Mouse (Mus musculus): Measurements from ENCODE around the gene Tbc1d25. TPM values are rescaled to one million over a fixed set of nuclear protein-coding genes. Genes with fewer than 3 reads are reported as not detected.

The Tbc1d25 gene
- polyA plus RNA-seq, 1 experiment from 2014 or later: 11.9 TPM

GRCm38 (mm10) chrX:8117264-8117663 is 58.7 kb downstream of the Tbc1d25 start:
- Histone ChIP-seq H3K27ac (no peak overlapping the region), H3K36me3 (no peaks in the 10 kb centered on the region; the same call in 1 of the 2 replicates), H3K9me3 (no peaks in the 10 kb centered on the region), H3K27me3 (ENCODE audit: insufficient read depth, poor library complexity, severe bottlenecking) (no peaks in the 10 kb centered on the region), H3K4me1 (no peaks in the 10 kb centered on the region), H3K4me3 (no peak overlapping the region)
- no peak for DNase-seq (ENCODE audit: low spot score)

- no peak for DNase-seq (ENCODE audit: low spot score)
- no peaks in the 10 kb centered on the region for H3K4me1 ChIP-seq
- no peaks in the 10 kb centered on the region for H3K27me3 ChIP-seq (ENCODE audit: insufficient read depth, poor library complexity, severe bottlenecking)
- no peaks in the 10 kb centered on the region for H3K9me3 ChIP-seq
- H3K36me3 ChIP-seq: no peaks in the 10 kb centered on the region; the same call in 1 of the 2 replicates
- WGBS: 63% methylated on average over 4 of the region's 4 CpGs
- no peak overlapping the region for H3K27ac ChIP-seq
- no peak overlapping the region for H3K4me3 ChIP-seq
Measured at GRCm38 (mm10) chrX:8115275-8115674, 60.7 kb downstream of the Tbc1d25 start.

- 88% methylated on average over 3 of the region's 3 CpGs for WGBS
- Histone ChIP-seq H3K36me3 (no peaks in the 10 kb centered on the region), H3K27me3 (ENCODE audit: insufficient read depth, poor library complexity, severe bottlenecking) (no peaks in the 10 kb centered on the region), H3K4me1 (0 out of 2 replicates have a peak, but pooled peaks cover 4% of the 10 kb centered on the region), H3K4me3 (no peak overlapping the region), H3K9me3 (no peaks in the 10 kb centered on the region), H3K27ac (no peak overlapping the region)
- no peak for DNase-seq (ENCODE audit: low spot score)
Measured at GRCm38 (mm10) chrX:8105019-8105418, 71.0 kb downstream of the Tbc1d25 start.

Other genes starting within 250 kb of the Tbc1d25 start
- not detected in 2 replicates for gene Eras, start 247.6 kb downstream of the Tbc1d25 start, polyA plus RNA-seq (2016; fragmentation: Nextera tagmentation; extraction: Ambion mirVana)
- gene Hdac6, start 228.3 kb downstream of the Tbc1d25 start, polyA plus RNA-seq (2016; fragmentation: Nextera tagmentation; extraction: Ambion mirVana): 36.4 and 36.9 TPM in 2 replicates
- gene Gata1, start 198.1 kb downstream of the Tbc1d25 start, polyA plus RNA-seq (2016; fragmentation: Nextera tagmentation; extraction: Ambion mirVana): 18.0 and 20.2 TPM in 2 replicates
- gene Glod5, start 157.7 kb downstream of the Tbc1d25 start, polyA plus RNA-seq (2016; fragmentation: Nextera tagmentation; extraction: Ambion mirVana): not detected in 2 replicates
- gene Suv39h1, start 101.4 kb downstream of the Tbc1d25 start, polyA plus RNA-seq (2016; fragmentation: Nextera tagmentation; extraction: Ambion mirVana): 64.2 and 71.7 TPM in 2 replicates
- gene Was, start 85.7 kb downstream of the Tbc1d25 start, polyA plus RNA-seq (2016; fragmentation: Nextera tagmentation; extraction: Ambion mirVana): 0.20 and 0.74 TPM in 2 replicates
- 21.8 and 25.0 TPM in 2 replicates for gene Wdr13, start 43.3 kb downstream of the Tbc1d25 start, polyA plus RNA-seq (2016; fragmentation: Nextera tagmentation; extraction: Ambion mirVana)
- gene Rbm3, start 30.3 kb downstream of the Tbc1d25 start, polyA plus RNA-seq (2016; fragmentation: Nextera tagmentation; extraction: Ambion mirVana): 342 and 398 TPM in 2 replicates
- gene Ebp, start 17.3 kb upstream of the Tbc1d25 start, polyA plus RNA-seq (2016; fragmentation: Nextera tagmentation; extraction: Ambion mirVana): 29.6 and 30.1 TPM in 2 replicates
- gene Porcn, start 30.3 kb upstream of the Tbc1d25 start, polyA plus RNA-seq (2016; fragmentation: Nextera tagmentation; extraction: Ambion mirVana): 4.6 and 5.5 TPM in 2 replicates
- 30.3 and 40.3 TPM in 2 replicates for gene Ftsj1, start 76.2 kb upstream of the Tbc1d25 start, polyA plus RNA-seq (2016; fragmentation: Nextera tagmentation; extraction: Ambion mirVana)
- gene Slc38a5, start 95.0 kb upstream of the Tbc1d25 start, polyA plus RNA-seq (2016; fragmentation: Nextera tagmentation; extraction: Ambion mirVana): 15.0 and 16.5 TPM in 2 replicates
- not detected in 2 replicates for gene Ssxb10, start 151.2 kb upstream of the Tbc1d25 start, polyA plus RNA-seq (2016; fragmentation: Nextera tagmentation; extraction: Ambion mirVana)
- gene Ssxb9, start 190.8 kb upstream of the Tbc1d25 start, polyA plus RNA-seq (2016; fragmentation: Nextera tagmentation; extraction: Ambion mirVana): not detected in 2 replicates
- not detected in 2 replicates for gene Ssxb1, start 237.1 kb upstream of the Tbc1d25 start, polyA plus RNA-seq (2016; fragmentation: Nextera tagmentation; extraction: Ambion mirVana)

Data from heart, embryonic 10.5 days (tissue).